Mouse (Mus musculus) myocyte (in vitro differentiated cells): ENCODE results near the gene Klb. TPM values are rescaled to one million over a fixed set of nuclear protein-coding genes. Genes with fewer than 3 reads are reported as not detected.
A peak's percentile ranks its signal among the peaks of the same experiment; 100 is the strongest.

Experiments used
- H3K27me3 ChIP-seq: one replicate; pipeline ENCODE4 v1.6.1; 2011; ENCODE audit not compliant: control insufficient read depth, insufficient read depth, insufficient read length
- H3K36me3 ChIP-seq: one replicate; pipeline ENCODE4 v1.6.1; 2011; ENCODE audit not compliant: control insufficient read depth, insufficient read depth
- H3K4me2 ChIP-seq: one replicate; pipeline ENCODE4 v1.6.1; 2011; ENCODE audit warnings: low read depth, control low read depth
- H3K4me3 ChIP-seq: one replicate; pipeline ENCODE4 v1.5.1; 2011; ENCODE audit warnings: mild to moderate bottlenecking, control low read depth, moderate library complexity
- H3K79me2 ChIP-seq: one replicate; pipeline ENCODE4 v1.6.1; 2011; ENCODE audit not compliant: control insufficient read depth, insufficient read depth
- H3ac ChIP-seq: one replicate; pipeline ENCODE4 v1.6.1; 2011; ENCODE audit not compliant: control insufficient read depth, insufficient read length
- CEBPB ChIP-seq: IDR thresholded peaks from 2 replicates; pipeline ENCODE4 v1.6.1; 2011; ENCODE audit warnings: mild to moderate bottlenecking, moderate library complexity; ENCODE audit not compliant: poor library complexity, insufficient read depth, severe bottlenecking
- E2F4 ChIP-seq: IDR thresholded peaks from one replicate; pipeline ENCODE4 v1.6.1; 2011; ENCODE audit warnings: mild to moderate bottlenecking, control low read depth, moderate library complexity; ENCODE audit not compliant: insufficient read depth
- MAX ChIP-seq: IDR thresholded peaks from one replicate; pipeline ENCODE4 v1.6.1; 2011; ENCODE audit warnings: low read depth, mild to moderate bottlenecking, control low read depth
- MYOD1 ChIP-seq, 3 experiments: IDR thresholded peaks; one replicate each; pipeline ENCODE4 v1.6.1; 2011; ENCODE audit warnings: control low read depth in 2 of 3, low read depth in 2 of 3, mild to moderate bottlenecking in 2 of 3, moderate library complexity in 1 of 3; ENCODE audit not compliant: insufficient read length in 2 of 3, control insufficient read depth in 1 of 3
- MYOG ChIP-seq, 3 experiments: IDR thresholded peaks; one replicate each; pipeline ENCODE4 v1.6.1; 2011; ENCODE audit warnings: control low read depth in 2 of 3, low read depth in 2 of 3, mild to moderate bottlenecking in 2 of 3; ENCODE audit not compliant: insufficient read length in 2 of 3, control insufficient read depth in 1 of 3, insufficient read depth in 1 of 3
- POLR2A ChIP-seq: IDR thresholded peaks from one replicate; pipeline ENCODE4 v1.6.1; 2011; ENCODE audit warnings: low read depth, mild to moderate bottlenecking, control low read depth, moderate library complexity; ENCODE audit not compliant: insufficient read length
- POLR2AphosphoS2 ChIP-seq: IDR thresholded peaks from one replicate; pipeline ENCODE4 v1.6.1; 2011; ENCODE audit warnings: low read depth, control low read depth; ENCODE audit not compliant: insufficient read length
- REST ChIP-seq: IDR thresholded peaks from one replicate; pipeline ENCODE4 v1.6.1; 2011; ENCODE audit warnings: mild to moderate bottlenecking, control low read depth, moderate library complexity; ENCODE audit not compliant: insufficient read depth, insufficient read length
- SRF ChIP-seq: IDR thresholded peaks from one replicate; pipeline ENCODE4 v1.6.1; 2011; ENCODE audit warnings: low read depth; ENCODE audit not compliant: control insufficient read depth, insufficient read length
- TCF12 ChIP-seq: IDR thresholded peaks from one replicate; pipeline ENCODE4 v1.6.1; 2011; ENCODE audit warnings: mild to moderate bottlenecking, control low read depth; ENCODE audit not compliant: poor library complexity, insufficient read depth, severe bottlenecking
- TCF3 ChIP-seq: IDR thresholded peaks from one replicate; pipeline ENCODE4 v1.6.1; 2011; ENCODE audit warnings: low read depth, control low read depth; ENCODE audit not compliant: insufficient read length
- USF1 ChIP-seq: IDR thresholded peaks from one replicate; pipeline ENCODE4 v1.6.1; 2011; ENCODE audit warnings: low read depth, mild to moderate bottlenecking, control low read depth, moderate library complexity
- polyA plus RNA-seq: library from polyadenylated mRNA; unstranded; fragments of >200 nt; fragmentation: generic; extraction: Trizol; gene quantifications from one replicate; pipeline ENCODE4 v1.2.1, GENCODE M21; 2012; ENCODE audit warnings: missing spikeins

Gene Klb
- polyA plus RNA-seq, 1 experiment: 0.01 TPM

GRCm38 (mm10) chr5:65390648-65391644 is 42.8 kb downstream of the Klb start, which contains the start of the genes Rpl9 and Lias:
TSS of gene Rpl9 (minus strand) at chr5:65391444.
TSS of gene Lias (plus strand) at chr5:65391497.
- TF ChIP-seq REST: peak; percentile 3
- no peak for TF ChIP-seq TCF3
- no peak for TF ChIP-seq E2F4
- peak in 1 of 3 experiments; percentile 4 for TF ChIP-seq MYOG (IDR thresholded peaks at IDR 0.05; ENCODE audit: control insufficient read depth in 1 of 3, insufficient read depth in 1 of 3, insufficient read length in 2 of 3, low read depth in 2 of 3)
- no peak for TF ChIP-seq MYOD1 (IDR thresholded peaks at IDR 0.05; ENCODE audit: control insufficient read depth in 1 of 3, insufficient read length in 2 of 3, low read depth in 2 of 3)
- TF ChIP-seq SRF: peak; percentile 95
- peak; percentile 78 for TF ChIP-seq POLR2A
- TF ChIP-seq TCF12: no peak
- TF ChIP-seq CEBPB: 0 out of 2 replicates have a peak, but pooled peaks have one; percentile 8
- peak; percentile 18 for TF ChIP-seq MAX
- peak; percentile 91 for TF ChIP-seq POLR2AphosphoS2
- Histone ChIP-seq H3K36me3 (peaks cover 32% of the 10 kb centered on the region), H3K79me2 (peaks cover 50% of the 10 kb centered on the region), H3K27me3 (no peaks in the 10 kb centered on the region), H3K4me2 (peak within 1 kb of the TSS; percentile 97), H3ac (peak within 1 kb of the TSS; percentile 79), H3K4me3 (peak within 1 kb of the TSS; percentile 98)

DNA sequence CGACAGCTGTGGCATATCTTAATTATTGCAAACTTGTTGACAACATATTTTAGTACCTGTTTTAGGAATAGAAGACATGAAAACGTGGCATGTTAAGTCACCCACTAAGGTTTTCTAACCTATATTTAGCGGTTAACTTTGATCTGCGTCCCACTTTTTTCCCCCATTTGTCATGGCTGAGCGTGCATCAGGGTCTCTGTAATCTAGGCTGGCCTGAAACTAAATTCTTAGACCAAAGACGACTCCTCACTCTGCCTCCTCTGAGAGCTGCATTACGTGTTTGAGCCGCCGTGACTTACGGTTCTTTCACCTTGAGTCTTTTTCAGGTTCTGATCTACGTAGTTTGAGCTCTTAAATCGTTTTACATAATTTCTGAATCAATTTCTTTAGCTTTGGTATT is 43.6 kb downstream of the Klb start:
- H3ac ChIP-seq: peak overlapping the region; percentile 79
- peak overlapping the region; percentile 98 for H3K4me3 ChIP-seq
- peaks cover 35% of the 10 kb centered on the region for H3K36me3 ChIP-seq
- H3K79me2 ChIP-seq: peaks cover 50% of the 10 kb centered on the region
- H3K4me2 ChIP-seq: peak overlapping the region; percentile 92
- TF ChIP-seq POLR2A (no peak), MAX (no peak), SRF (no peak), E2F4 (no peak), REST (no peak), TCF12 (no peak), CEBPB (no peak), MYOD1 (IDR thresholded peaks at IDR 0.05; ENCODE audit: control insufficient read depth in 1 of 3, insufficient read length in 2 of 3, low read depth in 2 of 3) (no peak), MYOG (IDR thresholded peaks at IDR 0.05; ENCODE audit: control insufficient read depth in 1 of 3, insufficient read depth in 1 of 3, insufficient read length in 2 of 3, low read depth in 2 of 3) (no peak), POLR2AphosphoS2 (no peak), USF1 (no peak), TCF3 (no peak)
- no peaks in the 10 kb centered on the region for H3K27me3 ChIP-seq

- TF ChIP-seq POLR2AphosphoS2 (no peak), MYOG (IDR thresholded peaks at IDR 0.05; ENCODE audit: control insufficient read depth in 1 of 3, insufficient read depth in 1 of 3, insufficient read length in 2 of 3, low read depth in 2 of 3) (no peak), USF1 (no peak), TCF3 (no peak), E2F4 (no peak)
- no peak overlapping the region for H3ac ChIP-seq
- H3K79me2 ChIP-seq: peaks cover 37% of the 10 kb centered on the region
- no peaks in the 10 kb centered on the region for H3K27me3 ChIP-seq
- H3K36me3 ChIP-seq: peaks cover 21% of the 10 kb centered on the region
- no peak overlapping the region for H3K4me3 ChIP-seq
- no peak overlapping the region for H3K4me2 ChIP-seq
Observed at GRCm38 (mm10) chr5:65394425-65394824, 46.3 kb downstream of the Klb start.

- Histone ChIP-seq H3K4me3 (no peak overlapping the region), H3K36me3 (peaks cover 22% of the 10 kb centered on the region), H3K27me3 (no peaks in the 10 kb centered on the region), H3ac (no peak overlapping the region), H3K4me2 (no peak overlapping the region), H3K79me2 (no peaks in the 10 kb centered on the region)
- no peak for TF ChIP-seq USF1
- TF ChIP-seq SRF: no peak
- TF ChIP-seq CEBPB: no peak
- no peak for TF ChIP-seq POLR2A
- TF ChIP-seq MAX: no peak
- TF ChIP-seq POLR2AphosphoS2: no peak
- TF ChIP-seq REST: no peak
- TF ChIP-seq TCF12: no peak
- TF ChIP-seq E2F4: no peak
- no peak for TF ChIP-seq MYOD1 (IDR thresholded peaks at IDR 0.05; ENCODE audit: control insufficient read depth in 1 of 3, insufficient read length in 2 of 3, low read depth in 2 of 3)
- TF ChIP-seq MYOG (IDR thresholded peaks at IDR 0.05; ENCODE audit: control insufficient read depth in 1 of 3, insufficient read depth in 1 of 3, insufficient read length in 2 of 3, low read depth in 2 of 3): no peak
- no peak for TF ChIP-seq TCF3
Observed at GRCm38 (mm10) chr5:65401251-65401994, 53.3 kb downstream of the Klb start.
